Mouse (Mus musculus) megakaryocyte, adult 5-6 weeks (primary cell): ENCODE results near the gene Gucd1. TPM values are rescaled to one million over a fixed set of nuclear protein-coding genes. Genes with fewer than 3 reads are reported as not detected.

Experiments
- ATAC-seq: 2 replicates; pipeline ENCODE4 v1.8.0; 2016; ENCODE audit warnings: mild to moderate bottlenecking, inconsistent platforms; ENCODE audit not compliant: poor library complexity, severe bottlenecking
- total RNA-seq, 2 experiments: library from RNA; stranded (forward) in 1 of 2; stranded (reverse) in 1 of 2; fragments of 153-499, 151-499 nt in 1 of 2; fragments of 221-1000, 200-1000 nt in 1 of 2; gene quantifications; 2 replicates each; pipeline versions ENCODE4 v1.2.3 to v1.2.4; 2015 to 2017

Gene Gucd1
- total RNA-seq, 2 experiments from 2014 or later: 22.1 to 33.4 TPM

- ATAC-seq: no peak
Observed at GRCm38 (mm10) chr10:75328201-75328704, 189.5 kb downstream of the Gucd1 start.

GRCm38 (mm10) chr10:75327081-75327480 lies 190.7 kb downstream of the Gucd1 start:
- peak; percentile 22 for ATAC-seq

GRCm38 (mm10) chr10:75326553-75326952 lies 191.2 kb downstream of the Gucd1 start:
- peak; percentile 84 for ATAC-seq

DNA sequence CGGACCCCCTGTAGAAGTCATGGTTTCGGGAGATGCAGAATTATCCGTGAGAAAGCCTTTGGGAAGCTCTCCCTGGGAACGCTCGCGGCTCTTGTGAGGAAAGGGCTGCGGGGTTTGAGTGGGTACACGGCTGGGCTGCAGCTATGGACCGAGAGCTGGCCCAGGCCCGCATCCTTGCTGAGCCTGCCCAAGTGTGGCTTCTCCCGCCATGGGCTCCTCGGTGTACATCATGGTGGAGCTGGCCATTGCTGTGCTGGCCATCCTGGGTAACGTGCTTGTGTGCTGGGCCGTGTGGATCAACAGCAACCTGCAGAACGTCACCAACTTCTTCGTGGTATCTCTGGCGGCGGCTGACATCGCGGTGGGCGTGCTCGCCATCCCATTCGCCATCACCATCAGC lies 192.0 kb downstream of the Gucd1 start:
- no peak for ATAC-seq

- no peak for ATAC-seq
Observed at GRCm38 (mm10) chr10:75324391-75324790, 193.4 kb downstream of the Gucd1 start.

- no peak for ATAC-seq
Observed at GRCm38 (mm10) chr10:75323986-75324385, 193.8 kb downstream of the Gucd1 start.

GRCm38 (mm10) chr10:75322966-75323365 lies 194.8 kb downstream of the Gucd1 start:
- ATAC-seq: no peak

- ATAC-seq: peak; percentile 38; the same call in 1 of the 2 replicates
Observed at GRCm38 (mm10) chr10:75320321-75320720, 197.5 kb downstream of the Gucd1 start.

- ATAC-seq: no peak
Observed at GRCm38 (mm10) chr10:75318206-75318605, 199.6 kb downstream of the Gucd1 start.

DNA sequence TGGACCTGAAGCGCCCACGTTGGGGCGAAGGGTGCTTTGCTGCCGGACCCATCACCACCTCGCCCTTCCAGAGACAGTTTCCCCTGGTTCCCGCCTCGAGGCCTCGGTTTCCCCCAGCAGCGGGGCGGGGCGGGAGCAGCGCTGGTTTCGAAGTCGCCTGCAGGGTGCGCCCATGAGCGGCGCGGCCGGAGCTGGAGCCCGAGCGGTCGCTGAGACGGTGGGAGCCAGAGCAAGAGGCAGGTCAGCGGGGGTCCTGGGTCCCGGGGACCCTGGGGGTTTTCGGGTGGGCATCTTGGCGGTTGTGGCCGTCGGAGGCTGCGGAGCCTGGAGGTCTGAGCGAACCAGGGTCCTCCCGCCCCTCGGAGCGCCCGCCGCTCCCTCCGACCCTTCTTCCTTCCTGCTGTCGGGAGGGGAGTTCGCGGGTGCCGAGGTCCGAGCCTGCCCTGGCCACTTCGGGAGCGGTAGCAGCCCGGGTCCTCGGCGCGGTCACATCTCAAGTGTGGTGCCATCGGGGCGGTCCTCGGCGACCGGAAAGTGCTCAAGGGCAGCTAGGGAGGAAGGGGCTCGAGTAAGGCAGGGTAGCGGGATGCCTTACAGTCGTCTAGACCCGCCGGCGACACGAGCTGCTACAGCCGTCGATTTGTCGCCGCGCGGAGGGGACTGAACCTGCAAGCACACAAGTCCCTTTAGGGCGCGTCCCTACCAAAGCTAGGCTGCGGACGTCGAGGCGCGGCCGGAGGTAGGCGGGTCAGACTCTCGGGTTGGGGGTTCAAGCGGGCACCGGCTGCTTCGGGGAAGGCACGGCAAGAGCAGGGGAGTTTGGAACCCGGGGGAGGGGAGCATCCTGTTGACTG lies 200.6 kb downstream of the Gucd1 start:
- peak; percentile 66 for ATAC-seq

- ATAC-seq: no peak
Observed at GRCm38 (mm10) chr10:75316872-75316907, 201.1 kb downstream of the Gucd1 start, which contains the start of gene Adora2a. Gene Adora2a, plus strand, starts transcription at chr10:75316877.

GRCm38 (mm10) chr10:75316472-75316871 lies 201.3 kb downstream of the Gucd1 start:
- no peak for ATAC-seq

GRCm38 (mm10) chr10:75315756-75316155 lies 202.0 kb downstream of the Gucd1 start:
- ATAC-seq: no peak

GRCm38 (mm10) chr10:75314190-75314980 lies 203.4 kb downstream of the Gucd1 start:
- ATAC-seq: no peak

- ATAC-seq: no peak
Observed at GRCm38 (mm10) chr10:75312361-75312760, 205.4 kb downstream of the Gucd1 start.

DNA sequence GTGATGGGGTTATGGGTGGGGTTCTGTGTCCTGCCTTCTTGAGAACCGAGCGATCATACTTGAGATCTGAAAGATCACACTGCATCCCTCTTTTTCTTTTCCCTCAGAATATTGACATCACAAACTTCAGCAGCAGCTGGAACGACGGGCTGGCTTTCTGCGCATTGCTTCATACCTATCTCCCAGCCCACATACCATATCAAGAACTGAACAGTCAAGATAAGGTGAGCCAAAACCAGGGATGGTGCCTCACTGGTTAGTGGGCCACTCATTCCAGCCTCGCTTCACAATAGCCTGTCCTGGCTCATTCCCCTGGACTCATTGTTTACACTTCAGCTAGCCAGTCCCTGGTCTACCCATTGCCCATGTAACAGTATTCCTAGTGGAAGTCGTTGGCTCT lies 210.6 kb downstream of the Gucd1 start:
- ATAC-seq: no peak

DNA sequence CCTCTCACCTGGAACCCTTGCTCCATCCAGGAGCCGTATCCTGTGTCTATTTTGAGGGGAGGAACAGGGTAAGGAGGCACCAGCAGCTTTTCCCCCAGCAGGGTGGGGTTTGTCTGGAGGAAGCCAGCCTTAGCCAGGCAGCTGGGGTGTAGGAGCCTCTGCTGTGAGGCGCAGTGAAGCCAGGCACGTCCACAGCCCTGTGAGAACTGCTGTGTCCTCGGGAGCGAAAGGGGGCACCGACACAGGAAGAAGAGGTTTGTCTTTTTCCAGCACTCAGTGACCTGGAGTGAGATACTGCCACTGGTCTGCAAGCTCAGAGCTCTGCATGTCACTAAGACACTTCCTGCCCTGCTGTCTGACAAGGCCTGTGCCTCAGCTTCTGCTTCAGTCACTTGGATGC lies 213.4 kb downstream of the Gucd1 start:
- no peak for ATAC-seq

GRCm38 (mm10) chr10:75304049-75304405 lies 213.7 kb downstream of the Gucd1 start:
- no peak for ATAC-seq

GRCm38 (mm10) chr10:75303324-75304048 lies 214.3 kb downstream of the Gucd1 start:
- no peak for ATAC-seq

DNA sequence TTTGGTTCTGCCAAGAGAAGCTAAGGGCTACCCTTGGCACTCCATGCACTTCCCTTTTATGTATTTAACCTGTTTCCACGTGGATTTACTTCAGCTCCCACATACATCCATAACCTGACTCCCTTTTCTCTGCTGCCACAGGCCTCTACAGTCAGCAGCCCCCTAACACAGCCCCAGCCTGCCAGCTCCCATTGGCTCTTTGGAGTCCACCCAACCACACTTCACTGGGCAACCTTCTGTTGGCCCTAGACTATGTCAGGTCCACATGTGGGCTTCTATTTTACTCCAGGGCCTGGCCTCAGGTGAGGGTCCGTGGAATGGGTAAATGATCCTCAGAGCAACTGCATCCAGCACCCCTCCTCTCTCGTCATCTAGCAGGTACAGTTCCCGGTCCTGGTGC lies 215.2 kb downstream of the Gucd1 start:
- no peak for ATAC-seq

- peak; percentile 41 for ATAC-seq
Observed at GRCm38 (mm10) chr10:75301937-75302336, 215.8 kb downstream of the Gucd1 start.
